Mouse (Mus musculus): Measurements from ENCODE around the gene AI467606.

DNA sequence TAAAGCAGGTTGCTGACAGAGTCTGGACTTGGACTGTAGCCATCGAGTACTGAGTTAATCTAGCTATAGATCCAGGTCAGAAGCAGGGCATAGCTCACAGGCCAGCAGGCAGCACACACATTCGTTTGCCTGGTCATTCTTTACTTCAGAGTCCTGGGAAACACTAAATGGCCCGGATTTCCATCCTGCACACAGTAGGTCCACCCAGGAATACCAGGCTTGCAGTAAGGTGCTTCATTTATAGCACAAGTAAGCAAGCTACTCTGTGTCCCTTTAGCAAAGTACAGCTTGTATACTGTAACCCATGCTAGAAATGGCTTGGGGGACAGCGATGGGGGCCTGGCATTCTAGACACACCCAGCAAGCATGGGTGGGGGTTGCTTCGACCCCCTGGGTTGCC, 48.4 kb downstream of the AI467606 start:
- TF ChIP-seq POLR2A (IDR thresholded peaks at IDR 0.05; ENCODE audit: control insufficient read depth in 1 of 2, insufficient read depth in 1 of 2, low read depth in 1 of 2, low read length in 2 of 2, poor library complexity in 1 of 2) (no peak), TAL1 (IDR thresholded peaks at IDR 0.05; ENCODE audit: low read length) (no peak), GATA1 (IDR thresholded peaks at IDR 0.05; ENCODE audit: low read depth, low read length) (no peak), GABPA (IDR thresholded peaks at IDR 0.05; ENCODE audit: low read depth, low read length) (no peak), NELFE (IDR thresholded peaks at IDR 0.05; ENCODE audit: low read depth, low read length) (no peak)

Measured in MEL (cell line).